Mouse (Mus musculus) midbrain, embryonic 11.5 days (tissue): ENCODE measurements around the gene Bhlha15. TPM values are rescaled to one million over a fixed set of nuclear protein-coding genes. Genes with fewer than 3 reads are reported as not detected.

Experiments
- ATAC-seq: fragments of 200-750 bp; cut with Nextera tagmentation; 2 replicates; pipeline ENCODE4 v1.8.0; 2017; ENCODE audit warnings: moderate TSS enrichment, moderate library complexity; ENCODE audit not compliant: low FRiP score
- DNase-seq: peaks from one replicate; pipeline ENCODE4 v3.0.0; 2015; ENCODE audit warnings: low spot score; ENCODE audit errors: missing footprints
- H3K27ac ChIP-seq: fragments of 300-500 bp; sonication (generic); 2 replicates; pipeline ENCODE4 v1.5.1; 2014; ENCODE audit warnings: low read depth, low read length
- H3K27me3 ChIP-seq: fragments of 300-500 bp; sonication (generic); 2 replicates; pipeline ENCODE4 v1.6.1; 2014; ENCODE audit warnings: mild to moderate bottlenecking, low read length, moderate library complexity, mixed read lengths; ENCODE audit not compliant: control insufficient read depth, insufficient read depth
- H3K36me3 ChIP-seq: fragments of 300-500 bp; sonication (generic); 2 replicates; pipeline ENCODE4 v1.6.1; 2014; ENCODE audit warnings: mild to moderate bottlenecking, low read length, moderate library complexity, mixed read lengths; ENCODE audit not compliant: control insufficient read depth, insufficient read depth
- H3K4me1 ChIP-seq: fragments of 300-500 bp; sonication (generic); 2 replicates; pipeline ENCODE4 v1.6.1; 2014; ENCODE audit warnings: low read length; ENCODE audit not compliant: control insufficient read depth, insufficient read depth
- H3K4me2 ChIP-seq: fragments of 300-500 bp; sonication (generic); 2 replicates; pipeline ENCODE4 v1.6.1; 2014; ENCODE audit warnings: mild to moderate bottlenecking, moderate library complexity
- H3K4me3 ChIP-seq: fragments of 300-500 bp; sonication (generic); 2 replicates; pipeline ENCODE4 v1.5.1; 2014; ENCODE audit warnings: low read depth, low read length
- H3K9ac ChIP-seq: fragments of 300-500 bp; sonication (generic); 2 replicates; pipeline ENCODE4 v1.6.1; 2014; ENCODE audit warnings: low read length
- H3K9me3 ChIP-seq: fragments of 300-500 bp; sonication (generic); 2 replicates; pipeline ENCODE4 v1.6.1; 2016; ENCODE audit warnings: low read length; ENCODE audit not compliant: control insufficient read depth
- WGBS: fragments of 180-500 bp; shearing (Covaris S2); extraction: QIAGEN DNeasy Blood & Tissue Kit; methylation state at CpG from one replicate; pipeline ENCODE4 v1.1.7; 2014; 5-methylcytosine and 5-hydroxymethylcytosine counted together
- polyA plus RNA-seq: library from polyadenylated mRNA; unstranded; fragments of >200 nt; fragmentation: Nextera tagmentation; extraction: Ambion mirVana; gene quantifications from 2 replicates; pipeline ENCODE4 v1.2.1, GENCODE M21; 2014

Gene Bhlha15
- not detected in 2 replicates for polyA plus RNA-seq

- H3K9ac ChIP-seq = no peak within 1 kb of the TSS
- DNase-seq = peak; percentile 86
- no peaks in the 10 kb centered on the region for H3K9me3 ChIP-seq
- peaks cover 2% of the 10 kb centered on the region; the same call in 1 of the 2 replicates for H3K36me3 ChIP-seq
- H3K27ac ChIP-seq = no peak within 1 kb of the TSS
- H3K27me3 ChIP-seq = no peaks in the 10 kb centered on the region
- peak within 1 kb of the TSS; percentile 40 for H3K4me2 ChIP-seq
- 0 out of 2 replicates have a peak within 1 kb of the TSS, but pooled peaks have one; percentile 5 for H3K4me3 ChIP-seq
- peak; percentile 62; the same call in 1 of the 2 replicates for ATAC-seq
- 7% methylated on average over 25 of the region's 26 CpGs for WGBS
- H3K4me1 ChIP-seq = peaks cover 9% of the 10 kb centered on the region
These were observed at the start of gene Bhlha15 for GRCm38 (mm10) chr5:144189950-144190583. Gene Bhlha15 (plus strand): TSS chr5:144190286.

GRCm38 (mm10) chr5:144143531-144143930 is 46.6 kb upstream of the Bhlha15 start:
- peaks cover 4% of the 10 kb centered on the region; the same call in 1 of the 2 replicates for H3K36me3 ChIP-seq
- H3K9me3 ChIP-seq = no peaks in the 10 kb centered on the region
- H3K9ac ChIP-seq = no peak overlapping the region
- H3K27ac ChIP-seq = no peak overlapping the region
- no peak overlapping the region for H3K4me2 ChIP-seq
- DNase-seq = peak; percentile 54
- no peaks in the 10 kb centered on the region for H3K4me1 ChIP-seq
- ATAC-seq = no peak
- H3K27me3 ChIP-seq = no peaks in the 10 kb centered on the region
- 94% methylated on average over 5 of the region's 5 CpGs for WGBS
- H3K4me3 ChIP-seq = no peak overlapping the region

GRCm38 (mm10) chr5:144146898-144147297 is 43.2 kb upstream of the Bhlha15 start:
- Histone ChIP-seq H3K4me1 (no peaks in the 10 kb centered on the region), H3K27ac (no peak overlapping the region), H3K9ac (no peak overlapping the region), H3K9me3 (no peaks in the 10 kb centered on the region), H3K4me3 (no peak overlapping the region), H3K4me2 (no peak overlapping the region), H3K27me3 (no peaks in the 10 kb centered on the region), H3K36me3 (peaks cover 4% of the 10 kb centered on the region; the same call in 1 of the 2 replicates)
- DNase-seq (no peak), ATAC-seq (no peak)

- no peak overlapping the region for H3K9ac ChIP-seq
- H3K4me3 ChIP-seq = no peak overlapping the region
- no peak overlapping the region for H3K27ac ChIP-seq
- no peaks in the 10 kb centered on the region for H3K4me1 ChIP-seq
- WGBS = 94% methylated on average over 4 of the region's 4 CpGs
- DNase-seq (no peak), ATAC-seq (no peak)
- no peaks in the 10 kb centered on the region for H3K9me3 ChIP-seq
- H3K27me3 ChIP-seq = no peaks in the 10 kb centered on the region
- H3K36me3 ChIP-seq = peaks cover 4% of the 10 kb centered on the region; the same call in 1 of the 2 replicates
- no peak overlapping the region for H3K4me2 ChIP-seq
These were observed 40.6 kb upstream of the Bhlha15 start for GRCm38 (mm10) chr5:144149530-144149929.

- peaks cover 4% of the 10 kb centered on the region; the same call in 1 of the 2 replicates for H3K36me3 ChIP-seq
- 93% methylated on average over 4 of the region's 4 CpGs for WGBS
- H3K4me3 ChIP-seq = no peak overlapping the region
- no peaks in the 10 kb centered on the region for H3K27me3 ChIP-seq
- H3K4me2 ChIP-seq = no peak overlapping the region
- H3K4me1 ChIP-seq = no peaks in the 10 kb centered on the region
- no peak overlapping the region for H3K27ac ChIP-seq
- H3K9me3 ChIP-seq = no peaks in the 10 kb centered on the region
- H3K9ac ChIP-seq = no peak overlapping the region
- DNase-seq (no peak), ATAC-seq (no peak)
These were observed 38.8 kb upstream of the Bhlha15 start for GRCm38 (mm10) chr5:144151270-144151669.

DNA sequence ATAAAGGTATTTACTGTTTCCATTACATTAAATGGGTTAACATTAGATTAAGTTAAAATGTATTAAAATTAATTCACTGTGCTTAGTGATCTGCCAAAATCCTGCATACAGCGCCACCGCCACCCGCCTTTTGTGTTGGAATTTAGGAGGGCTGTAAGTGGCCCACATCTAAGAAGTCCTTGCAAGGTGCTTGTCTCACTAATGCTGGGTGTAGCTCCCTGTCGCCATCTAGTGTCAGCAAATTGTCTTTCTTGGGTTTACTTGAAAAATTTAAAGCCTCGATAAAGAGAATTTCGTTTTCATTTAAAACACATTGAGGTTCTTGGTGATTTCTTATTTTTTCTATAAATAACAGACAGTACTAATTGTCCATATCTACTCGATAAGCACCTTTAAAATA is 35.6 kb upstream of the Bhlha15 start:
- no peak overlapping the region for H3K4me3 ChIP-seq
- H3K9me3 ChIP-seq = no peaks in the 10 kb centered on the region
- no peaks in the 10 kb centered on the region for H3K36me3 ChIP-seq
- no peak overlapping the region for H3K4me2 ChIP-seq
- ATAC-seq = no peak
- H3K4me1 ChIP-seq = no peaks in the 10 kb centered on the region
- no peak overlapping the region for H3K9ac ChIP-seq
- no peak overlapping the region for H3K27ac ChIP-seq
- H3K27me3 ChIP-seq = no peaks in the 10 kb centered on the region
- WGBS = 35% methylated on average over 7 of the region's 7 CpGs
- DNase-seq = peak; percentile 93

GRCm38 (mm10) chr5:144158604-144159003 is 31.5 kb upstream of the Bhlha15 start:
- ATAC-seq (no peak), DNase-seq (no peak)
- no peak overlapping the region for H3K27ac ChIP-seq
- no peak overlapping the region for H3K9ac ChIP-seq
- no peaks in the 10 kb centered on the region for H3K4me1 ChIP-seq
- WGBS = 57% methylated on average over 4 of the region's 4 CpGs
- H3K27me3 ChIP-seq = no peaks in the 10 kb centered on the region
- H3K4me3 ChIP-seq = no peak overlapping the region
- H3K9me3 ChIP-seq = no peaks in the 10 kb centered on the region
- no peak overlapping the region for H3K4me2 ChIP-seq
- H3K36me3 ChIP-seq = no peaks in the 10 kb centered on the region

DNA sequence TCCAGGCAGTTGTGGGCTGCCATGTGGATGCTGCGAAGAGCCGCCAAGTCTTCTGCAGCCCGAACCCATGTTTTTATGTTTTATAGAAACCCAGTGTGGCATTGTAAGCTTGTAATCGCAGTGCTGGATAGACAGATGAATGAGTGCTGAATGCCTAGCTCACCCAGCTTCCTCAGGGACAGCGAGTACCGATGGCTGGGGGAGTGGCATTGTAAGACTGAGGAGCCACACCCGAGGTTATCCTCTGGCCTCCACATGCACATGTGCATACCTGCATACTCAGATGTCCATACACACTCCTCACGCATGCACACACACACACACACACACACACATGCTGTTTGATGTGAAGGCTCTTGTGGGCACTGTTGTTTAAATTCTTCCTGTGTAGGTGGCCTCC is 30.9 kb upstream of the Bhlha15 start:
- Histone ChIP-seq H3K27ac (no peak overlapping the region), H3K36me3 (no peaks in the 10 kb centered on the region)

DNA sequence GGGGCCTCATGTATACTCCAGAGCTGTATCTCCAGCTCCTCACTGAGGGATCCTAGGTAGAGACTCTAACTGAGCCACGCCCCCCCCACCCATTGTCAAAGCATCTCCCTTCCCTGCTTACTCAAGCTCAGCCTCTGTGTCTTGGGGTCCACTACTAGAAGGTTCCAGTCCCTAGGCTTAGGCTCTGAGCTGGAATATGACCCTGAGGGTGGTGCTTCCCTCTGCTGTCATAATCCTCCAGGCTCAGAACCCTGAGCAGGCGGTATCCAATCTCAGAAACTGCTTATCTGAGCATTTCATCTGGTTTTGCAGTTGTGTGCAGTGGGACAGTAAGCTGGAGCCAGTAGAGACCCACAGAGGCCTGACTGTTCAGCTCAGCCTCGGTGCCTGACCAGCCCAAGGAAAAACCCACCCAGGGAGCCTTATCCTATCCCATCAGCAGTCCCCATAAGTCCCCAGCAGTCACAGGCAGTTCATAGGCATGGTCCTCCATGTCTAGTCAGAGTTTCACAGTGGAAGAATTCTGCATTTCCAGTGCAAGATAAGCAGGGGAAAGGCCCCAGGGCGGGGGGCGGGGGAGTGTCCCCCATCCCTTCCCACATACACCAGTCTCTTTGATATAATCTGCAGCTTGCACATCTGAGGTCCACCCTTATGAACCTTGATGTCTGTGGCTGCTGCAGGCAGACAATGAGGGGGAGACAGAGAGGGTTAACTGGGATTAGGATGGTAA is 27.8 kb upstream of the Bhlha15 start:
- H3K4me2 ChIP-seq = no peak overlapping the region
- 85% methylated on average over 5 of the region's 5 CpGs for WGBS

More for the DNA sequence above, 30.9 kb upstream of the Bhlha15 start:
- no peak overlapping the region for H3K4me3 ChIP-seq
- 93% methylated on average over 8 of the region's 8 CpGs for whole genome bisulfite sequencing
- H3K9ac ChIP-seq = no peak overlapping the region
- H3K27me3 ChIP-seq = no peaks in the 10 kb centered on the region
- no peaks in the 10 kb centered on the region for H3K9me3 ChIP-seq
- ATAC-seq (no peak), DNase-seq (no peak)
- H3K4me2 ChIP-seq = no peak overlapping the region
- H3K4me1 ChIP-seq = no peaks in the 10 kb centered on the region

More for the DNA sequence above, 27.8 kb upstream of the Bhlha15 start:
- DNase-seq (no peak), ATAC-seq (no peak)
- Histone ChIP-seq H3K9me3 (no peaks in the 10 kb centered on the region), H3K27ac (no peak overlapping the region), H3K4me1 (no peaks in the 10 kb centered on the region), H3K27me3 (no peaks in the 10 kb centered on the region), H3K36me3 (0 out of 2 replicates have a peak, but pooled peaks cover 3% of the 10 kb centered on the region), H3K4me3 (no peak overlapping the region), H3K9ac (no peak overlapping the region)
